Mouse (Mus musculus): Measurements from ENCODE around the gene Tmem131l.

The Tmem131l gene

DNA sequence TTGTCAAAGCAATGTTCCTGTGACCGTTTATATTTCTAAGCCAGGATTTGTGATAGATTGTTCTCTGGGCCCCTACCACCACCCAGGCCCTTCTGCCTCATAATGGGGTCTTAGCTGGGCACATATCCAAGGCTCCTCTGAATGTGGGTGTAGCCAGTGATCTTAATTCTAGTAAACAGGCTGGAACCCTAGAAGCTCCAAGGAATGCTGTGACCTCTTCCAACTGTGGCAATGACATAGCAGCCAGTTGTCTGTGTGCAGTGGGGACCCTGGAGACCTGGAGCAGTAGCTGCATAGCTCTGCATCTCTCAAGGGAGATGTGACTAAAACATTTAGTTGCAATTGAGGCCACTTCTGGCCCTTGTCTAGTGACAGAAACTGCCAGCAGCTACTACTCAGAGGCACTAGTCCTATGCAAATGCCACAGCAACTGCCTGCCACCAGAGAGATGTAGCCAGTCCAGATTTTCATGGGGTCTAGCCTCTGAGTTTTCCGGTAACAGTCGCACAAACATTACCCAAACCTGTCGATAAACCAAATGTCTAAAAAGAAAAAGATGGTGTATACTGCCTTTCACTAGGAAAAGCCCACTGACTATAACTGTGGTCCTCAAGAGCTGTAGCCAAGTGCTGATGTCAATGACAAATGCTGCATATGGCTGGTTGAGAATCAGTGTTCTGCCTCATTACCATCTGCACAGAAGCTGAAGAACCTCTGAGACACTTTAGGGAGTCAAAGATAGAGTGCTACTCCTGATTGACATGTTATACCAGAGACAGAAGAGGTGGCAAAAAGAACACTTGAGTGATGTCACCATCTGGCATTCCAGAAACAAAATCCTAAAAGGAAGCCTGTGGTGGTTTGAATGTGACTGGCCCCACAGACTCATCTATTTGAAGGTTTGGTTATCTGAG is 61.2 kb downstream of the Tmem131l start:
- no peak for DNase-seq (ENCODE audit: low read depth, low spot score)

DNA sequence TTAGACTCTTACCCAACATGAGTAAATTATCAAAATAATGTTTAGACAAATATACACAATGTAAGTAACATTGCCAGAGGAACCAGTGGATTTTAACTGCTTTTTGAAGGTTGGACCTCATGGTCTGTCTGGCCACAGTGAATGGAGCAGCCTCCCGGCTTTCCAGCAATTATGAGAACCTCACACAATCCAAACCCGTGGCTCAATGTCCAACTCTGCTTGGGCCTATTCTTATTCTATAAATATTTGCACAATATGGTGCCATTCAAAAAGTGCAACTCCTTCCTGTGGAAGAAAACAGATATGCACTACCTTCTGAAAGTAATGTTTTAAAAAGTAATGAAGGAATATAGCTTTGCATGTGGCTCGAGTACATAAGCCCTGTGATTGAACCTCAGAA is 62.2 kb downstream of the Tmem131l start:
- no peak for DNase-seq (ENCODE audit: low read depth, low spot score)

- no peak for DNase-seq (ENCODE audit: low read depth, low spot score)
Measured at GRCm38 (mm10) chr3:83976161-83976560, 63.8 kb downstream of the Tmem131l start.

DNA sequence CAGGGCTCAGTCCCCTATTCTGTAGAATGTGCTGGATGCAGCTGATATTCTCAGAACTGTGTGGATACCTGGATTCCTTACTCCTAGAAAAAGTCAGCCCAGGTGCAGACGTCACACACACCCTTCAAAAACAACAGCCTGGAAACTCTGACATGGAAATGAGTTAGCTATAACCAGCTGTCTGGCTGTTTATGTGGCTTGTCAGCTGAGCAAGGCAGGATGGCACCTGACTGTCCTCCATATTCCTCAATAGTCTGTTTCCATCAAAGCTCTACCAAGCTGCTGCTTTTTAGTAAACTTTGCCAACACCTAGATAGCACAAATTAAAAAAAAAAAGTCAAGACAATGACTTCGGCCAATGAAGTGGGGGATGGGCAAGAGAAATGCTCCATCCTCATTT is 66.6 kb downstream of the Tmem131l start:
- no peak for DNase-seq (ENCODE audit: low read depth, low spot score)

- DNase-seq (ENCODE audit: low read depth, low spot score), result no peak
Measured at GRCm38 (mm10) chr3:83970629-83971028, 69.3 kb downstream of the Tmem131l start.

GRCm38 (mm10) chr3:83969081-83969480 is 70.9 kb downstream of the Tmem131l start:
- DNase-seq (ENCODE audit: low read depth, low spot score), result no peak

DNA sequence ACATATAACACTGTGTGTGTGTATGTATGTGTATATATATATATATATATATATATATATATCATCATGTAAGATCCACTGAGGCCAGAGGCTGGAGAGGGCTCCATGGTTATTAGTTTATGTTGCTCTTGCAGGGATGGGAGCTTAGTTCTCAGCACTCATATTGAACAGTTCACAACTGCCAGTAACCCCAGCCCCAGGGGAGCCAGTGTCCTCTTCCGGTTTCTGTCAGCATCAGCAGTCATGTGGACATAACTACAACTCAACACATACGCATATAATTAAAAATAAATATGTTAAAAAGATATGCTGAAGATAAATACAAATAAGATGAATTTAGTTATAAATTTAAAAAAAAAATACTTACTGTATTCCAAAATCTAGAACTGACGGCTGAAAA is 72.2 kb downstream of the Tmem131l start:
- DNase-seq (ENCODE audit: low read depth, low spot score), result no peak

DNA sequence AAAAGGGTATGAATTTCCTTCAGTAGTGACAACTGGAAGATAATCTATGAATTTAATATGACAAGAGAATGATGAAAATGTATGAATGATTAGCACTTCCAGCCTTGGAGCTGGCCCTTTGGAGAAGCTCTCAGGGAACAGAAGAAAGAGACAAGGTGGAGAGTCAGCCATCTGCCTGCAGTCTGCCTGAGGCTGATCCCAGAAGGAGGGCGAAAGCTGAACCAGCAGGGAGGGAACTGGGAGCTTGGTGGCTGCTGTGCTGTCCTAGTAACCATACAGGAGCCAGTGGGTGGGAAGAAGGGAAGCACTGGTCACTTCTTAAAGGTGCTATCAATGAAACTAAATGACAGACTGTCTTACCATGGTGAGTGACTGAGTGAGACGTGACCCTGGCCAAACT is 74.6 kb downstream of the Tmem131l start:
- no peak for DNase-seq (ENCODE audit: low read depth, low spot score)

DNA sequence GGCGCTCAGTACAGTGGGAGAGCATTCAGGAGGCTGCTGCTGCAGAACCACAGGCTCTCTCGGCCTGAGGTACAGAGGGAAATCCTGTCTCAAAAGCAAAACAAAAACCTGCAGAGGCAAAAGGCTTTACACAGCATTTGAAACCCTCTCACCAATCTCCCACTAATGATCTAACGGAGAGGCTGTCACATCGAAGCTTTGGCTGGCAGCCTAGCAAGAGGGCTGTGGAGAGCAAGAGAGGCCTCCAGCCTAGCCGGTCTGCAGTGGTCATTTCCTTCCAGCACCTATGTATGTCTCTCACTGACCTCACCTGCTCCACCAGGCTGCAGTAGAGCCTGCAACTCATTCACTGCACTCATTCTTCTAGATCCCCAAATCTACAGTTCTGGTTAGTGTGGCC is 76.3 kb downstream of the Tmem131l start:
- no peak for DNase-seq (ENCODE audit: low read depth, low spot score)

DNA sequence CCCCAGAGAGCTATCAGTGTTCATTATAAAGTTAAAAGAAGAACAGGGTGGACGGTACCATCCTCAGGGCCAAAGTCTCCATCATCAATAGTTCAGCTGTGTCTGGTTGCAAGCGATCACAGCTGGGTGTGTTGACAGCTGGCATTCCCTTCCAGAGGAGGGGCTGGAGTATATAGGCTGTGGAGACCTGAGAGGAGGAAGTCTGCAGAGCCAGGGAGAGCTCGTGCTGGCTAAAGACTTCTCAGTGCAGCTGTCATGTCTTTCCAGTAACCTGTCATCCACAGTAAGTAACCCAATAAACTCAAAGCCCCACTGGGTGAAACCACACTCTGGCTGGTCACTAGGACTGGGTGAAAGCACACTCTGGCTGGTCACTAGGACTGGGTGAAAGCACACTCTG is 77.4 kb downstream of the Tmem131l start:
- DNase-seq (ENCODE audit: low read depth, low spot score), result no peak

DNA sequence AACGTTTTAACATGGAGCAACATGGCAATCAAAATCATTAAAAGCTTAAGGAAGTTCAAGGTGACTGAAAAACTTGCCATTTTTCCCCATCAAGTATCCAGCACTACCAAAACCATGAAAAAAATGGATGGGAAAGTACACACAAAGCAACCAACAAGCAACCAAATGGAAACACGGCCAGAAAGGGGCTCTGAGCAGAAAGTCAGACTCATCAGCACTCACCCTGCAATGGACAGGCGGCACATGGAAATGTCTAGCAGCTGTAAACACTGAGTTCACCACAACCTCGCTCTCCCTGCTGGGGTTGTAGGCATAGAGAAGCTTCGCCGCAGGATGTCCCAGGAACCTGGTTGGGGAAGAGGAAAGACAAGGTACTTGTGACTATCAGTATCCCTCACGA is 77.9 kb downstream of the Tmem131l start:
- peak; percentile 59 for DNase-seq (ENCODE audit: low read depth, low spot score)

- DNase-seq (ENCODE audit: low read depth, low spot score), result no peak
Measured at GRCm38 (mm10) chr3:83958951-83959681, 80.9 kb downstream of the Tmem131l start.

- no peak for DNase-seq (ENCODE audit: low read depth, low spot score)
Measured at GRCm38 (mm10) chr3:83953879-83954278, 86.1 kb downstream of the Tmem131l start.

GRCm38 (mm10) chr3:83948801-83949200 is 91.2 kb downstream of the Tmem131l start:
- no peak for DNase-seq (ENCODE audit: low read depth, low spot score)

GRCm38 (mm10) chr3:83947476-83948245 is 92.3 kb downstream of the Tmem131l start:
- no peak for DNase-seq (ENCODE audit: low read depth, low spot score)

DNA sequence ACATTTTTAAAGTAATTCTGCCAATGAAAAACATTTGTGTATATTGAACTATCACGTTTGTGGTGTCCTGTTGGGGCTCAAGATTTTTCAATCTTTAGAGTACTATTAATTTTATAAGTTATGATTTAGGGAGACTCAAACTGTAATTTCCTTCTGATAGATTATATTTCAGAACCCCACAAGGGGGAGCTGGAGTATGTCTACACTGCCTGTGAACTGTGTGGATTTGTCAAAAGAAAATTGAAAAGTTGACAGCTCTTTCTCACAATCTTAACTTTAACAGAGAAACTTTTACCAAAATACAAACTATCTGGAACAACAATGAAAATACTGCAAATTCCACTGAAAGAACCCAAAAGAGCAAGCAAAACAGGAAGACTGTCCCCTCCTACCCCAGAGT is 93.1 kb downstream of the Tmem131l start:
- DNase-seq (ENCODE audit: low read depth, low spot score), result peak; percentile 71

GRCm38 (mm10) chr3:83943691-83944090 is 96.3 kb downstream of the Tmem131l start:
- DNase-seq (ENCODE audit: low read depth, low spot score), result peak; percentile 72

GRCm38 (mm10) chr3:83943212-83943611 is 96.8 kb downstream of the Tmem131l start:
- DNase-seq (ENCODE audit: low read depth, low spot score), result peak; percentile 63

GRCm38 (mm10) chr3:83941921-83942320 is 98.1 kb downstream of the Tmem131l start:
- DNase-seq (ENCODE audit: low read depth, low spot score), result peak; percentile 29

DNA sequence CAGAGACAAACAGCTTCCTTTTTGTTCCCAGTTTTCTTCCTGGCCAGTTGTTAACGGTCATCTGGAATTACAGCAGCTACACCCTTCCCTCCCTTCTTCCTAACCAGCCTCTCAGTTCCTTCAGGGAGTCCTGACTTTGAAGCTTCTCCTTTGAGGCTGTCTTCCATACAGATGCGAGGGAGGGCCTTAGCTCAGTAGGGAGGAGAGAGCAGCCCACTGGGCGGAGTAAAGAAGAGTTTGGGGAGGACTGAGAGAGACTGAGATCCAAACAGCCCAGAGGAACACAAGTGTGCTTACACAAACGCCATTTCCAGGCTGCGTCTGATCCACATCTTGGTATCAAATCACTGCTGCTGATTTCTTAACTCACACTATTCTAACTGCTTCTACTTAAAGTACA is 101.1 kb downstream of the Tmem131l start:
- no peak for DNase-seq (ENCODE audit: low read depth, low spot score)

DNA sequence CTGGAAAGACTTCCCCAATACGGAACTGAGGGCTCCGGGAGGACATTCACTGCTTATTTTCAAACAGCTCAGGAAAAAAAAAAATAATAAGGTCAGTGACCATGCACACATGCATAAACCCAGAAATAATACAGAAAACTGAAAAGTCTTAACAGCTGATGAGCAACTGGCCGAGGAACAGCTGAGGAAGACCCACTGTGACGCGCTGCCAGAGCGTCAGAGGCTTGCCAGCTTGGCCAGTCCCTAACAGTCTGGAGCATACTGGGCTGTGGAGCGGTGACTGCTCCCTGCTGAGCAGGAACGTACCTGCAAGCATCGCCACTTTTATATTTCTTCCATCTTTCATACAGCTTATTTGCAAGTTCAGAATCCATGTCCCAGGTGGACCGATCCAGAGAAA is 105.5 kb downstream of the Tmem131l start:
- DNase-seq (ENCODE audit: low read depth, low spot score), result no peak

Measured in 3T3-L1 (cell line).